Mouse (Mus musculus): ENCODE measurements around the gene Tex14. TPM values are rescaled to one million over a fixed set of nuclear protein-coding genes. Genes with fewer than 3 reads are reported as not detected.

Gene Tex14
- polyA plus RNA-seq, 1 experiment: 0.08 TPM

- 55% methylated on average over 5 of the region's 5 CpGs for WGBS
- peak; percentile 41 for DNase-seq
- no peak overlapping the region for H3K27ac ChIP-seq (ENCODE audit: insufficient read depth, low read depth, low read length)
- TF ChIP-seq POLR2A (IDR thresholded peaks at IDR 0.05; ENCODE audit: low read depth, low read length): no peak
- no peak for TF ChIP-seq CTCF (conservative IDR thresholded peaks at IDR 0.05; ENCODE audit: insufficient read depth, insufficient read length, low read depth, low read length)
- no peak overlapping the region for H3K4me3 ChIP-seq (ENCODE audit: insufficient read depth, low read depth, low read length)
- H3K27me3 ChIP-seq (replicated peaks; ENCODE audit: control insufficient read depth, insufficient read depth, low read length): no peaks in the 10 kb centered on the region
- no peaks in the 10 kb centered on the region for H3K36me3 ChIP-seq (ENCODE audit: control insufficient read depth, insufficient read depth, low read length)
- no peaks in the 10 kb centered on the region for H3K4me1 ChIP-seq (ENCODE audit: control insufficient read depth, insufficient read depth, low read length)
Observed at GRCm38 (mm10) chr11:87504690-87505214, 99.9 kb downstream of the Tex14 start.

GRCm38 (mm10) chr11:87506502-87506901, 101.6 kb downstream of the Tex14 start:
- H3K4me3 ChIP-seq (ENCODE audit: insufficient read depth, low read depth, low read length): no peak overlapping the region
- no peaks in the 10 kb centered on the region for H3K36me3 ChIP-seq (ENCODE audit: control insufficient read depth, insufficient read depth, low read length)
- TF ChIP-seq POLR2A (IDR thresholded peaks at IDR 0.05; ENCODE audit: low read depth, low read length) (no peak), CTCF (conservative IDR thresholded peaks at IDR 0.05; ENCODE audit: insufficient read depth, insufficient read length, low read depth, low read length) (no peak)
- 73% methylated on average over 3 of the region's 3 CpGs for WGBS
- no peaks in the 10 kb centered on the region for H3K4me1 ChIP-seq (ENCODE audit: control insufficient read depth, insufficient read depth, low read length)
- no peak overlapping the region for H3K27ac ChIP-seq (ENCODE audit: insufficient read depth, low read depth, low read length)
- no peak for DNase-seq
- no peaks in the 10 kb centered on the region for H3K27me3 ChIP-seq (replicated peaks; ENCODE audit: control insufficient read depth, insufficient read depth, low read length)

GRCm38 (mm10) chr11:87507043-87507442, 102.2 kb downstream of the Tex14 start:
- DNase-seq: no peak
- TF ChIP-seq CTCF (conservative IDR thresholded peaks at IDR 0.05; ENCODE audit: insufficient read depth, insufficient read length, low read depth, low read length) (no peak), POLR2A (IDR thresholded peaks at IDR 0.05; ENCODE audit: low read depth, low read length) (no peak)
- Histone ChIP-seq H3K4me3 (ENCODE audit: insufficient read depth, low read depth, low read length) (no peak overlapping the region), H3K36me3 (ENCODE audit: control insufficient read depth, insufficient read depth, low read length) (no peaks in the 10 kb centered on the region), H3K27ac (ENCODE audit: insufficient read depth, low read depth, low read length) (no peak overlapping the region), H3K4me1 (ENCODE audit: control insufficient read depth, insufficient read depth, low read length) (no peaks in the 10 kb centered on the region), H3K27me3 (replicated peaks; ENCODE audit: control insufficient read depth, insufficient read depth, low read length) (no peaks in the 10 kb centered on the region)

GRCm38 (mm10) chr11:87519260-87519659, 114.4 kb downstream of the Tex14 start:
- Histone ChIP-seq H3K27me3 (replicated peaks; ENCODE audit: control insufficient read depth, insufficient read depth, low read length) (no peaks in the 10 kb centered on the region), H3K4me1 (ENCODE audit: control insufficient read depth, insufficient read depth, low read length) (no peaks in the 10 kb centered on the region), H3K36me3 (ENCODE audit: control insufficient read depth, insufficient read depth, low read length) (no peaks in the 10 kb centered on the region), H3K27ac (ENCODE audit: insufficient read depth, low read depth, low read length) (no peak overlapping the region), H3K4me3 (ENCODE audit: insufficient read depth, low read depth, low read length) (no peak overlapping the region)
- TF ChIP-seq POLR2A (IDR thresholded peaks at IDR 0.05; ENCODE audit: low read depth, low read length) (no peak), CTCF (conservative IDR thresholded peaks at IDR 0.05; ENCODE audit: insufficient read depth, insufficient read length, low read depth, low read length) (peak; percentile 73)
- DNase-seq: peak; percentile 40
- WGBS: 16% methylated on average over 2 of the region's 2 CpGs

- TF ChIP-seq CTCF (conservative IDR thresholded peaks at IDR 0.05; ENCODE audit: insufficient read depth, insufficient read length, low read depth, low read length): no peak
- TF ChIP-seq POLR2A (IDR thresholded peaks at IDR 0.05; ENCODE audit: low read depth, low read length): no peak
- no peaks in the 10 kb centered on the region for H3K36me3 ChIP-seq (ENCODE audit: control insufficient read depth, insufficient read depth, low read length)
- no peaks in the 10 kb centered on the region for H3K4me1 ChIP-seq (ENCODE audit: control insufficient read depth, insufficient read depth, low read length)
- no peak overlapping the region for H3K4me3 ChIP-seq (ENCODE audit: insufficient read depth, low read depth, low read length)
- 81% methylated on average over 5 of the region's 5 CpGs for WGBS
- H3K27ac ChIP-seq (ENCODE audit: insufficient read depth, low read depth, low read length): no peak overlapping the region
- no peaks in the 10 kb centered on the region for H3K27me3 ChIP-seq (replicated peaks; ENCODE audit: control insufficient read depth, insufficient read depth, low read length)
- DNase-seq: no peak
Observed at GRCm38 (mm10) chr11:87523466-87523865, 118.6 kb downstream of the Tex14 start.

GRCm38 (mm10) chr11:87523967-87524366, 119.1 kb downstream of the Tex14 start:
- DNase-seq: no peak
- H3K4me1 ChIP-seq (ENCODE audit: control insufficient read depth, insufficient read depth, low read length): no peaks in the 10 kb centered on the region
- no peak overlapping the region for H3K27ac ChIP-seq (ENCODE audit: insufficient read depth, low read depth, low read length)
- no peak overlapping the region for H3K4me3 ChIP-seq (ENCODE audit: insufficient read depth, low read depth, low read length)
- no peaks in the 10 kb centered on the region for H3K27me3 ChIP-seq (replicated peaks; ENCODE audit: control insufficient read depth, insufficient read depth, low read length)
- TF ChIP-seq CTCF (conservative IDR thresholded peaks at IDR 0.05; ENCODE audit: insufficient read depth, insufficient read length, low read depth, low read length): no peak
- no peak for TF ChIP-seq POLR2A (IDR thresholded peaks at IDR 0.05; ENCODE audit: low read depth, low read length)
- no peaks in the 10 kb centered on the region for H3K36me3 ChIP-seq (ENCODE audit: control insufficient read depth, insufficient read depth, low read length)

GRCm38 (mm10) chr11:87524780-87525179, 119.9 kb downstream of the Tex14 start:
- no peak for DNase-seq
- no peak overlapping the region for H3K27ac ChIP-seq (ENCODE audit: insufficient read depth, low read depth, low read length)

More at GRCm38 (mm10) chr11:87524780-87525179, 119.9 kb downstream of the Tex14 start:
- Histone ChIP-seq H3K36me3 (ENCODE audit: control insufficient read depth, insufficient read depth, low read length) (no peaks in the 10 kb centered on the region), H3K27me3 (replicated peaks; ENCODE audit: control insufficient read depth, insufficient read depth, low read length) (no peaks in the 10 kb centered on the region), H3K4me3 (ENCODE audit: insufficient read depth, low read depth, low read length) (no peak overlapping the region), H3K4me1 (ENCODE audit: control insufficient read depth, insufficient read depth, low read length) (no peaks in the 10 kb centered on the region)
- TF ChIP-seq CTCF (conservative IDR thresholded peaks at IDR 0.05; ENCODE audit: insufficient read depth, insufficient read length, low read depth, low read length): no peak
- TF ChIP-seq POLR2A (IDR thresholded peaks at IDR 0.05; ENCODE audit: low read depth, low read length): no peak
